Mouse (Mus musculus) adrenal gland, adult 18-20 months (tissue): Measurements from ENCODE around the gene Pabpc4. TPM values are rescaled to one million over a fixed set of nuclear protein-coding genes. Genes with fewer than 3 reads are reported as not detected.
A peak's percentile ranks its signal among the peaks of the same experiment; 100 is the strongest.
"Not testable (repeated sequence)": the region's sequence is repeated elsewhere in the genome, so short reads cannot be mapped to it uniquely, and the experiment has no call there.

Source experiments
- DNase-seq, 2 experiments: peaks; one replicate each; pipeline ENCODE4 v3.0.0; 2021 to 2022; ENCODE audit warnings: low spot score in 2 of 2
- total RNA-seq, 2 experiments: library from RNA; stranded (reverse); gene quantifications; 1 replicate in 1 of 2; 2 replicates in 1 of 2; pipeline ENCODE4 v1.2.3; 2021

The Pabpc4 gene
- total RNA-seq, 2 experiments from 2014 or later = 93.9 to 99.8 TPM

- no peak for DNase-seq
These were observed 15.5 kb upstream of the Pabpc4 start for GRCm38 (mm10) chr4:123246651-123247050.

GRCm38 (mm10) chr4:123247147-123247880 is 14.8 kb upstream of the Pabpc4 start:
- DNase-seq = no peak

- peak; percentile 43 to 52 for DNase-seq
These were observed 13.1 kb upstream of the Pabpc4 start for GRCm38 (mm10) chr4:123248971-123249567.

- DNase-seq = no peak
These were observed 9.9 kb upstream of the Pabpc4 start for GRCm38 (mm10) chr4:123252214-123252613.

- DNase-seq = no peak
These were observed 7.5 kb upstream of the Pabpc4 start for GRCm38 (mm10) chr4:123254617-123255016.

- DNase-seq = no peak
These were observed 1.9 kb upstream of the Pabpc4 start for GRCm38 (mm10) chr4:123260071-123260746.

- DNase-seq = no peak
These were observed 8.9 kb downstream of the Pabpc4 start for GRCm38 (mm10) chr4:123271063-123271462.

- DNase-seq = no peak
These were observed 18.0 kb downstream of the Pabpc4 start for GRCm38 (mm10) chr4:123280117-123280516.

GRCm38 (mm10) chr4:123282500-123282899 is 20.3 kb downstream of the Pabpc4 start:
- peak; percentile 92 to 93 for DNase-seq

GRCm38 (mm10) chr4:123282915-123283674 is 20.9 kb downstream of the Pabpc4 start:
- peak; percentile 52 to 57 for DNase-seq

- DNase-seq = not testable (repeated sequence)
These were observed 21.5 kb downstream of the Pabpc4 start for GRCm38 (mm10) chr4:123283675-123284064.

GRCm38 (mm10) chr4:123284731-123285624 is 22.8 kb downstream of the Pabpc4 start:
- no peak for DNase-seq

GRCm38 (mm10) chr4:123286790-123287189 is 24.6 kb downstream of the Pabpc4 start:
- DNase-seq = no peak

- no peak for DNase-seq
These were observed 26.9 kb downstream of the Pabpc4 start for GRCm38 (mm10) chr4:123289038-123289437.

GRCm38 (mm10) chr4:123292390-123292789 is 30.2 kb downstream of the Pabpc4 start:
- DNase-seq = no peak

GRCm38 (mm10) chr4:123292989-123293388 is 30.8 kb downstream of the Pabpc4 start:
- no peak for DNase-seq

GRCm38 (mm10) chr4:123293661-123294443 is 31.7 kb downstream of the Pabpc4 start:
- DNase-seq = no peak

- DNase-seq = not testable (repeated sequence)
These were observed 32.9 kb downstream of the Pabpc4 start for GRCm38 (mm10) chr4:123295026-123295425.

GRCm38 (mm10) chr4:123295516-123296147 is 33.5 kb downstream of the Pabpc4 start:
- DNase-seq = no peak
